Comparison of ENCODE assay signal across 16 mouse cellular contexts in the genomic region with DNA sequence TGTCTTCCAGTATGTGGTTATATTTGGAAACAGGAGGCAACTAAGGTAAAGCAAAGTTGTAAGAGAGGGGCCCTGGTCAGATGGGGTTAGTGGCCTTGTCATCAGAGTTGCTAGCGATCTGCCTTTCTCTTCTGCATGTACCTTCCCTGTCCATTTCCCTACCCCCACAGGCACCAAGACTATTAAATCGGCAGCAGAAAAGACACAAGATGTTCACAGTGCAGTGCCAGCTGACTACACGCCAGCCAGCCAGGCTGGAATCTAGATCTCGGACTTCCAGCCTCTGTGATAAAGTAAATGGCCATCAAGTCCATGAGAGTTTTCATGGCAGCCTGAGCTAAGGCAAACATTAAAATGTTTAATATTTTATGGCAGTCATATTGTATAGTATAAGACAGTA.
DNase-seq lines count a peak whose midpoint lies in the region; ATAC-seq and TF ChIP-seq lines count a peak whose summit lies in the region.
"Had no signal": no experiment of that assay in that cellular context is flagged by ENCODE, and none has a peak within 500 bp of the region (broad histone marks: within the 10 kb centered on the region; RNA-seq: fewer than 3 reads in every experiment).

No protein-coding gene starts in this region.

- H3K4me2 ChIP-seq in forebrain, embryonic 14.5 days (ENCODE audit: low read length): no peak overlapping the region
- no peak overlapping the region for H3K4me2 ChIP-seq in forebrain, embryonic 12.5 days
- no peak overlapping the region for H3K4me2 ChIP-seq in intestine, embryonic 15.5 days (replicated peaks)
- H3K4me2 ChIP-seq: heart, embryonic 12.5 days; limb, embryonic 15.5 days; lung, embryonic 15.5 days had no signal

- TF ChIP-seq POLR2A in lung, adult 2 months (IDR thresholded peaks at IDR 0.05; ENCODE audit: borderline replicate concordance, extremely low read depth, low read depth, low read length): no peak

- no peak overlapping the region for H3K9ac ChIP-seq in forebrain, embryonic 14.5 days (ENCODE audit: low read length)
- no peak overlapping the region for H3K9ac ChIP-seq in forebrain, embryonic 12.5 days
- no peak overlapping the region for H3K9ac ChIP-seq in intestine, embryonic 15.5 days
- H3K9ac ChIP-seq: heart, embryonic 12.5 days; limb, embryonic 15.5 days; lung, embryonic 15.5 days had no signal

- H3K27ac ChIP-seq in forebrain, embryonic 14.5 days (ENCODE audit: low read depth, low read length): no peak overlapping the region
- H3K27ac ChIP-seq in forebrain, embryonic 12.5 days: no peak overlapping the region
- no peak overlapping the region for H3K27ac ChIP-seq in intestine, embryonic 15.5 days
- H3K27ac ChIP-seq: limb, embryonic 15.5 days; lung, embryonic 15.5 days had no signal

- no peaks in the 10 kb centered on the region for H3K27me3 ChIP-seq in forebrain, embryonic 14.5 days (replicated peaks; ENCODE audit: control insufficient read depth, insufficient read depth, low read length)
- no peaks in the 10 kb centered on the region for H3K27me3 ChIP-seq in forebrain, embryonic 12.5 days
- H3K27me3 ChIP-seq in intestine, embryonic 15.5 days (replicated peaks): no peaks in the 10 kb centered on the region
- H3K27me3 ChIP-seq: heart, embryonic 12.5 days; limb, embryonic 15.5 days; lung, embryonic 15.5 days; Patski had no signal

- no peaks in the 10 kb centered on the region for H3K36me3 ChIP-seq in forebrain, embryonic 14.5 days (ENCODE audit: control insufficient read depth, insufficient read depth, low read length)
- no peaks in the 10 kb centered on the region for H3K36me3 ChIP-seq in forebrain, embryonic 12.5 days (replicated peaks)
- H3K36me3 ChIP-seq in intestine, embryonic 15.5 days: no peaks in the 10 kb centered on the region
- H3K36me3 ChIP-seq: heart, embryonic 12.5 days; limb, embryonic 15.5 days; lung, embryonic 15.5 days had no signal

- no peaks in the 10 kb centered on the region for H3K9me3 ChIP-seq in forebrain, embryonic 14.5 days (replicated peaks; ENCODE audit: control insufficient read depth, low read length)
- H3K9me3 ChIP-seq in forebrain, embryonic 12.5 days: no peaks in the 10 kb centered on the region
- H3K9me3 ChIP-seq in intestine, embryonic 15.5 days: no peaks in the 10 kb centered on the region
- H3K9me3 ChIP-seq: heart, embryonic 12.5 days; limb, embryonic 15.5 days; lung, embryonic 15.5 days had no signal

- H3K4me1 ChIP-seq in forebrain, embryonic 14.5 days (ENCODE audit: control insufficient read depth, insufficient read depth, low read length): no peaks in the 10 kb centered on the region
- H3K4me1 ChIP-seq in forebrain, embryonic 12.5 days: no peaks in the 10 kb centered on the region
- no peaks in the 10 kb centered on the region for H3K4me1 ChIP-seq in lung, adult 2 months (ENCODE audit: control insufficient read depth, insufficient read depth, low read length)
- H3K4me1 ChIP-seq in intestine, embryonic 15.5 days (replicated peaks): no peaks in the 10 kb centered on the region
- H3K4me1 ChIP-seq: heart, embryonic 12.5 days; limb, embryonic 15.5 days; lung, embryonic 15.5 days had no signal

- DNase-seq in forebrain, embryonic 14.5 days (ENCODE audit: low spot score): peak; percentile 37
- DNase-seq in lung, postnatal 36 days: peak; percentile 5
- no peak for DNase-seq in lung, adult 2 months
- peak; percentile 92 to 94 for DNase-seq in cerebellum, postnatal 14 days
- DNase-seq in testis, postnatal 14 days (ENCODE audit: low spot score): peak; percentile 36
- no peak for DNase-seq in thymus, postnatal 14 days
- DNase-seq: kidney, postnatal 14 days; thymus, adult 18-20 months had no signal

- H3K4me3 ChIP-seq in forebrain, embryonic 14.5 days (ENCODE audit: low read depth, low read length): no peak overlapping the region
- no peak overlapping the region for H3K4me3 ChIP-seq in forebrain, embryonic 12.5 days (replicated peaks)
- no peak overlapping the region for H3K4me3 ChIP-seq in lung, adult 2 months (replicated peaks; ENCODE audit: extremely low read depth, low read depth, low read length)
- no peak overlapping the region for H3K4me3 ChIP-seq in intestine, embryonic 15.5 days (replicated peaks)
- H3K4me3 ChIP-seq: erythroblast, embryonic 14.5 days; heart, embryonic 12.5 days; limb, embryonic 15.5 days; lung, embryonic 15.5 days had no signal

- TF ChIP-seq CTCF in lung, adult 2 months (IDR thresholded peaks at IDR 0.05; ENCODE audit: insufficient read depth, low read length): no peak

- 79% methylated on average over 4 of the region's 4 CpGs for WGBS in forebrain, embryonic 14.5 days
- WGBS in forebrain, embryonic 12.5 days: 90% methylated on average over 4 of the region's 4 CpGs
- 71% methylated on average over 4 of the region's 4 CpGs for WGBS in lung, adult 2 months
- 85% methylated on average over 4 of the region's 4 CpGs for WGBS in intestine, embryonic 15.5 days

- no peak for ATAC-seq in forebrain, embryonic 14.5 days
- ATAC-seq in forebrain, embryonic 12.5 days (ENCODE audit: low FRiP score): no peak
- ATAC-seq in intestine, embryonic 15.5 days: no peak
- ATAC-seq: intestine, postnatal 0 days; Patski had no signal

Comparison
In these comparisons a context has a peak if more than half of its experiments do, and no peak if none do; other contexts are left out.
1. DNase-seq: peak in forebrain, embryonic 14.5 days (single experiment), lung, postnatal 36 days (single experiment), cerebellum, postnatal 14 days (2 of 2) and testis, postnatal 14 days (single experiment); none in lung, adult 2 months (single experiment) and thymus, postnatal 14 days (single experiment).